Mouse (Mus musculus) liver, embryonic 16.5 days (tissue): ENCODE data around the gene Sct. TPM values are rescaled to one million over a fixed set of nuclear protein-coding genes. Genes with fewer than 3 reads are reported as not detected.
A peak's percentile ranks its signal among the peaks of the same experiment; 100 is the strongest.

Source experiments
- ATAC-seq: fragments of 200-750 bp; cut with Nextera tagmentation; 2 replicates; pipeline ENCODE4 v1.8.0; 2017; ENCODE audit warnings: low read depth, mild to moderate bottlenecking, moderate number of reproducible peaks, moderate library complexity
- H3K27ac ChIP-seq: fragments of 300-500 bp; sonication (generic); 2 replicates; pipeline ENCODE4 v1.5.1; 2014; ENCODE audit warnings: mild to moderate bottlenecking, low read length
- H3K27me3 ChIP-seq: fragments of 300-500 bp; sonication (generic); 2 replicates; pipeline ENCODE4 v1.6.1; 2014; ENCODE audit warnings: low read depth, low read length, mixed read lengths; ENCODE audit not compliant: control insufficient read depth, insufficient read depth
- H3K36me3 ChIP-seq: fragments of 300-500 bp; sonication (generic); 2 replicates; pipeline ENCODE4 v1.6.1; 2014; ENCODE audit warnings: mild to moderate bottlenecking; ENCODE audit not compliant: control insufficient read depth, insufficient read depth
- H3K4me1 ChIP-seq: fragments of 300-500 bp; sonication (generic); 2 replicates; pipeline ENCODE4 v1.6.1; 2014; ENCODE audit warnings: low read depth, low read length, mixed read lengths; ENCODE audit not compliant: control insufficient read depth
- H3K4me2 ChIP-seq: fragments of 300-500 bp; sonication (generic); 2 replicates; pipeline ENCODE4 v1.6.1; 2014; ENCODE audit warnings: low read depth, low read length, mixed read lengths
- H3K4me3 ChIP-seq: fragments of 300-500 bp; sonication (generic); 2 replicates; pipeline ENCODE4 v1.5.1; 2014; ENCODE audit warnings: low read depth, mild to moderate bottlenecking, low read length
- H3K9ac ChIP-seq: fragments of 300-500 bp; sonication (generic); 2 replicates; pipeline ENCODE4 v1.6.1; 2014; ENCODE audit warnings: low read depth, low read length
- H3K9me3 ChIP-seq: fragments of 300-500 bp; sonication (generic); replicated peaks from 2 replicates; pipeline ENCODE4 v1.6.1; 2016; ENCODE audit warnings: low read length; ENCODE audit not compliant: control insufficient read depth
- WGBS: fragments of 180-500 bp; shearing (Covaris S2); extraction: QIAGEN DNeasy Blood & Tissue Kit; methylation state at CpG from one replicate; pipeline ENCODE4 v1.1.7; 2014; ENCODE audit not compliant: insufficient replicate concordance; 5-methylcytosine and 5-hydroxymethylcytosine counted together
- polyA plus RNA-seq: library from polyadenylated mRNA; unstranded; fragments of >200 nt; fragmentation: Nextera tagmentation; extraction: Ambion mirVana; gene quantifications from 2 replicates; pipeline ENCODE4 v1.2.1, GENCODE M21; 2015

Sct gene
- polyA plus RNA-seq, 1 experiment from 2014 or later = 1.4 TPM

DNA sequence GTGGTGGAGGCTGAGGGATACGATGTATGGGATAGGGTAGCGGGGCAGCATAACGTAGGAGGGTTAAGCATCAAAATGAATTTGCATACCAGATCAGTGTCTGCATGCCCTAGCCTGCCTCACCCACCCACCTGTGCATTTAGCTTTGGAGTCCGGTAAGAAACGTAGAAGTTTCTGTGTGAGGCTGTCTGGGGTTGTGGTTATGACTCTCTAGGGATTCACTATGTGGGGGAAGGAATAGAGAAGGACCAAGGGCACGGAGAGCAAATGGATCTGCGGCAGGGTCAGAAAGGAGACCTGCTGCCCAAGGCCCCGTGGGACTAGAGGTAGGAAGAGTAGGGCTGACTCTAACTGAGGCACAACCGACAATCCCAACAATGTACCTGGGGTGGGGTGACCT lies 3.6 kb downstream of the Sct start:
- Histone ChIP-seq H3K27ac (no peak overlapping the region), H3K4me2 (no peak overlapping the region), H3K9me3 (no peaks in the 10 kb centered on the region), H3K4me1 (no peaks in the 10 kb centered on the region), H3K4me3 (no peak overlapping the region), H3K36me3 (no peaks in the 10 kb centered on the region), H3K27me3 (peaks cover 21% of the 10 kb centered on the region), H3K9ac (no peak overlapping the region)
- 76% methylated on average over 9 of the region's 9 CpGs for WGBS
- no peak for ATAC-seq

- ATAC-seq = no peak
- H3K9ac ChIP-seq = no peak overlapping the region
- WGBS = 64% methylated on average over 3 of the region's 3 CpGs
Measured at GRCm38 (mm10) chr7:141270631-141271030, 8.3 kb downstream of the Sct start.

GRCm38 (mm10) chr7:141269273-141269545 lies 9.7 kb downstream of the Sct start:
- no peak for ATAC-seq
- H3K4me3 ChIP-seq = peak overlapping the region; percentile 16
- WGBS = 48% methylated on average over 14 of the region's 14 CpGs

More at GRCm38 (mm10) chr7:141270631-141271030, 8.3 kb downstream of the Sct start:
- H3K9me3 ChIP-seq = no peaks in the 10 kb centered on the region
- H3K4me1 ChIP-seq = peaks cover 6% of the 10 kb centered on the region
- H3K4me2 ChIP-seq = no peak overlapping the region
- no peak overlapping the region for H3K27ac ChIP-seq
- H3K27me3 ChIP-seq = peaks cover 3% of the 10 kb centered on the region
- H3K36me3 ChIP-seq = no peaks in the 10 kb centered on the region
- no peak overlapping the region for H3K4me3 ChIP-seq

GRCm38 (mm10) chr7:141268466-141269272 lies 10.3 kb downstream of the Sct start:
- H3K9me3 ChIP-seq = no peaks in the 10 kb centered on the region
- peak overlapping the region; percentile 41; the same call in 1 of the 2 replicates for H3K27ac ChIP-seq
- H3K27me3 ChIP-seq = peaks cover 3% of the 10 kb centered on the region
- no peaks in the 10 kb centered on the region for H3K36me3 ChIP-seq
- no peak overlapping the region for H3K9ac ChIP-seq
- peak overlapping the region; percentile 35 for H3K4me2 ChIP-seq
- 19% methylated on average over 24 of the region's 24 CpGs for WGBS
- ATAC-seq = no peak
- H3K4me1 ChIP-seq = peaks cover 17% of the 10 kb centered on the region
- peak overlapping the region; percentile 16 for H3K4me3 ChIP-seq

More at GRCm38 (mm10) chr7:141269273-141269545, 9.7 kb downstream of the Sct start:
- Histone ChIP-seq H3K36me3 (no peaks in the 10 kb centered on the region), H3K9ac (no peak overlapping the region), H3K27me3 (peaks cover 3% of the 10 kb centered on the region), H3K9me3 (no peaks in the 10 kb centered on the region), H3K4me1 (peaks cover 17% of the 10 kb centered on the region), H3K27ac (no peak overlapping the region), H3K4me2 (peak overlapping the region; percentile 35)

DNA sequence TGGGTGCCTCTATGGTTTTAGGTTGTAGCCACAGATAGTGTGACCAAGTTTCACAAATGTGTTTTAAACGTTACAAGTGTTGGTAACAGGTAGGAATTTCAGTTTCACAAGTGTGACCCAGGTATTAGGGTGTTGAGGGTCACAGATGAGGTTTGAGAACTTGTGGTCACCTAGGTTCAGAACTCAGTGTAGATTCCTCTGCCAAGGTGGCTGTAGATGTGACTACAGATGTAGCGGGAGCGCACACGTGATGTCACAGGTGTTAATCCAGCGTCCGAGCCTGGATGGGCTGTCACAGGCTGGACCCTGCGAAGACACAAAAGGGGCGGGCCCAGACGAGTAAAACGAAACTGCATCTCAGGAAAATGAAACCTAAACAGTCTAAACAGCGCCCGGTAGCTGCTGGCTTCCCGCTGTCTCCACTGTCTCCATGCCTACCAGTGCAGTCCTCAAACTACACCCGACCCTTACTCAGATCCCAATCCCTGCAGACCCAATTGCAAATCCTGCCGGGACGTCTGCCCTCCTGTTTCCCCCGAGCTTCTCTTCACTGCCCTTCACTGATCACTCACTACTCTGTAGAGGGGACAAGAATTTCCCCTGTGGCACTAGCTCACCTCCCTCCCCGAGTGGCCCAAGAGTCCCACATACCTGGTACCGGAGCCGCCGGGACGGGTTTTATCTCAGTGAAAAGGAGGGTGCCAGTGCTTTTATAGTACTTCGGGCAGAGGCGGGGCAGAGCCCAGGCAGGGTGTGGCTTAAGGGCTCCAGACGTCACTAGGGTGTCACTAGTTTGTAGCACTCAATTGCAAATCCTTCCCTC lies 13.0 kb downstream of the Sct start, which contains the start of gene Irf7:
TSS of gene Irf7 (minus strand) at position 743 of the 823 bp plus-strand sequence.
- peak within 1 kb of the TSS; percentile 36; the same call in 1 of the 2 replicates for H3K27ac ChIP-seq
- WGBS = 3% methylated on average over 25 of the region's 25 CpGs

DNA sequence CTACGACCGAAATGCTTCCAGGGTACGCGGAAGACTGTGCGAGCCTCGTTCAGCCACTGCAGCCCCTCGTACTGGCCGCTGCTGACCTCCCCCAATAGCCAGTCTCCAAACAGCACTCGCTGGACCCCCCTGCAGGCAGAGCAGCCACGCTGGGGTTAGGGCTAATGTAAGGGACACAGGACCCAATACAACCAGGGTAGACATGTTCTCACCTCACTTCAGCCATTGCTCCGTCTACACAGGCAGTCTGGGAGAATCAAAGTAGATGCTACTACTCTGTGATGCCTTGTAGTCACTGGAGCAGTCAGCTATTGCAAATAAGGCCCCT lies 13.6 kb downstream of the Sct start:
- peak overlapping the region; percentile 85 for H3K4me2 ChIP-seq
- no peak overlapping the region for H3K27ac ChIP-seq
- H3K4me1 ChIP-seq = peaks cover 17% of the 10 kb centered on the region
- no peak overlapping the region for H3K9ac ChIP-seq
- WGBS = 33% methylated on average over 11 of the region's 11 CpGs
- peak overlapping the region; percentile 73 for H3K4me3 ChIP-seq
- peaks cover 3% of the 10 kb centered on the region for H3K27me3 ChIP-seq
- ATAC-seq = no peak
- H3K36me3 ChIP-seq = peaks cover 33% of the 10 kb centered on the region
- H3K9me3 ChIP-seq = no peaks in the 10 kb centered on the region

More for the DNA sequence above, 13.0 kb downstream of the Sct start, which contains the start of gene Irf7:
- ATAC-seq = peak; percentile 84
- Histone ChIP-seq H3K4me2 (peak within 1 kb of the TSS; percentile 85), H3K27me3 (peaks cover 3% of the 10 kb centered on the region), H3K4me1 (peaks cover 17% of the 10 kb centered on the region), H3K9me3 (no peaks in the 10 kb centered on the region), H3K36me3 (peaks cover 27% of the 10 kb centered on the region), H3K4me3 (peak within 1 kb of the TSS; percentile 73), H3K9ac (peak within 1 kb of the TSS; percentile 71)

DNA sequence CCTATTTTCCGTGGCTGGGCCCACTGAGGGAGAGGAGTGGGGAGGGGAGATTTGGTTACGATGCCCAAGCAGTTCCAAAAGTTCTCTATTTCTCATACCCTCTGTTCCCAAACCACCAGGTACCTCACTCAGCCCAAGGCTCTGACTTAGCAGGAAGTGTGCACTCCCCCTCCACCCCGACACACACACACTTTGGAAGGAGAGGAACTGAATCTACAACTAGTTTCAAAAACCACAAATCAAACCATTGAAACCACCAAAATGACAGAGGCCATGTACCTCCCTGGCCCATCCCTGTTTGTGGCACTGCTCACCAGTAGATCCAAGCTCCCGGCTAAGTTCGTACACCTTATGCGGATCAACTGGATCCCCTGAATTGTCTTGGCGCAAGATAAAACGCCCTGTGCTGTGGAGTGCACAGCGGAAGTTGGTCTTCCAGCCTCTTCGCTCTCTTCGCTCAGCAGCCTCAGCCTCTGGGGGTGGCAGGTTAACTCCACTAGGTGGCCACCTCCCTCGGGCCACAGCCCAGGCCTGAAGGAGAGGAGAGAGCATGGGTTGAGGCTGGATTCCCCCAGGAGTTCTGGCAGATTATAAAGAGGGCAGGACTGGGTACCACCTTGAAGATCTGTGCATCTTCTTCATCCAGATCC lies 14.0 kb downstream of the Sct start:
- H3K9me3 ChIP-seq = no peaks in the 10 kb centered on the region
- H3K4me2 ChIP-seq = peak overlapping the region; percentile 85
- H3K27ac ChIP-seq = no peak overlapping the region
- 0 out of 2 replicates have a peak overlapping the region, but pooled peaks have one; percentile 7 for H3K9ac ChIP-seq
- ATAC-seq = peak; percentile 26; the same call in 1 of the 2 replicates
- H3K27me3 ChIP-seq = peaks cover 3% of the 10 kb centered on the region
- peaks cover 38% of the 10 kb centered on the region for H3K36me3 ChIP-seq
- peak overlapping the region; percentile 73 for H3K4me3 ChIP-seq
- H3K4me1 ChIP-seq = peaks cover 17% of the 10 kb centered on the region
- WGBS = 14% methylated on average over 12 of the region's 12 CpGs

GRCm38 (mm10) chr7:141264041-141264700 lies 14.8 kb downstream of the Sct start:
- Histone ChIP-seq H3K9ac (no peak overlapping the region), H3K27ac (no peak overlapping the region), H3K4me3 (no peak overlapping the region), H3K36me3 (peaks cover 45% of the 10 kb centered on the region), H3K27me3 (peaks cover 3% of the 10 kb centered on the region), H3K4me2 (no peak overlapping the region), H3K9me3 (no peaks in the 10 kb centered on the region), H3K4me1 (peaks cover 17% of the 10 kb centered on the region)
- 71% methylated on average over 11 of the region's 11 CpGs for WGBS
- ATAC-seq = no peak
